Mouse (Mus musculus): ENCODE measurements around the gene Acot8. TPM values are rescaled to one million over a fixed set of nuclear protein-coding genes. Genes with fewer than 3 reads are reported as not detected.

Acot8 gene
- polyA plus RNA-seq, 1 experiment, result 15.7 TPM

GRCm38 (mm10) chr2:164769258-164770037, 35.2 kb downstream of the Acot8 start, which contains the start of gene Ube2c:
Ube2c (plus strand) TSS chr2:164769898.
- TF ChIP-seq CTCF (IDR thresholded peaks at IDR 0.05; ENCODE audit: low read depth, low read length) (peak; percentile 2), POLR2A (IDR thresholded peaks at IDR 0.05; ENCODE audit: insufficient read depth, low read length) (peak; percentile 78), EP300 (IDR thresholded peaks at IDR 0.05; ENCODE audit: insufficient read depth, low read depth, low read length) (no peak)
- H3K27me3 ChIP-seq (ENCODE audit: control insufficient read depth, insufficient read depth, low read length, poor library complexity, severe bottlenecking), result no peaks in the 10 kb centered on the region
- H3K4me1 ChIP-seq (ENCODE audit: control insufficient read depth, insufficient read depth, low read length), result peaks cover 3% of the 10 kb centered on the region
- peak within 1 kb of the TSS; percentile 92 for H3K9ac ChIP-seq (ENCODE audit: low read depth, poor library complexity, severe bottlenecking)
- peak within 1 kb of the TSS; percentile 52 for H3K27ac ChIP-seq (ENCODE audit: insufficient read depth, low read length)
- peak within 1 kb of the TSS; percentile 99 for H3K4me3 ChIP-seq (ENCODE audit: low read depth, low read length)
- H3K9me3 ChIP-seq (replicated peaks; ENCODE audit: control insufficient read depth, insufficient read depth, low read length, poor library complexity, severe bottlenecking), result no peaks in the 10 kb centered on the region
- H3K36me3 ChIP-seq (ENCODE audit: control insufficient read depth, insufficient read depth, low read length, poor library complexity, severe bottlenecking), result peaks cover 56% of the 10 kb centered on the region

GRCm38 (mm10) chr2:164767812-164768540, 36.7 kb downstream of the Acot8 start:
- Histone ChIP-seq H3K9ac (ENCODE audit: low read depth, poor library complexity, severe bottlenecking) (peak overlapping the region; percentile 81), H3K4me3 (ENCODE audit: low read depth, low read length) (peak overlapping the region; percentile 69), H3K9me3 (replicated peaks; ENCODE audit: control insufficient read depth, insufficient read depth, low read length, poor library complexity, severe bottlenecking) (no peaks in the 10 kb centered on the region), H3K27me3 (ENCODE audit: control insufficient read depth, insufficient read depth, low read length, poor library complexity, severe bottlenecking) (no peaks in the 10 kb centered on the region), H3K4me1 (ENCODE audit: control insufficient read depth, insufficient read depth, low read length) (peaks cover 3% of the 10 kb centered on the region), H3K27ac (ENCODE audit: insufficient read depth, low read length) (0 out of 2 replicates have a peak overlapping the region, but pooled peaks have one; percentile 17), H3K36me3 (ENCODE audit: control insufficient read depth, insufficient read depth, low read length, poor library complexity, severe bottlenecking) (peaks cover 61% of the 10 kb centered on the region)
- TF ChIP-seq EP300 (IDR thresholded peaks at IDR 0.05; ENCODE audit: insufficient read depth, low read depth, low read length), result no peak
- TF ChIP-seq CTCF (IDR thresholded peaks at IDR 0.05; ENCODE audit: low read depth, low read length), result no peak
- no peak for TF ChIP-seq POLR2A (IDR thresholded peaks at IDR 0.05; ENCODE audit: insufficient read depth, low read length)

GRCm38 (mm10) chr2:164765841-164766240, 38.8 kb downstream of the Acot8 start:
- Histone ChIP-seq H3K4me3 (ENCODE audit: low read depth, low read length) (no peak overlapping the region), H3K36me3 (ENCODE audit: control insufficient read depth, insufficient read depth, low read length, poor library complexity, severe bottlenecking) (peaks cover 62% of the 10 kb centered on the region)

GRCm38 (mm10) chr2:164762593-164762992, 42.1 kb downstream of the Acot8 start:
- Histone ChIP-seq H3K27me3 (ENCODE audit: control insufficient read depth, insufficient read depth, low read length, poor library complexity, severe bottlenecking) (no peaks in the 10 kb centered on the region), H3K4me1 (ENCODE audit: control insufficient read depth, insufficient read depth, low read length) (no peaks in the 10 kb centered on the region), H3K27ac (ENCODE audit: insufficient read depth, low read length) (peak overlapping the region; percentile 60; the same call in 1 of the 2 replicates), H3K9ac (ENCODE audit: low read depth, poor library complexity, severe bottlenecking) (no peak overlapping the region), H3K4me3 (ENCODE audit: low read depth, low read length) (no peak overlapping the region), H3K36me3 (ENCODE audit: control insufficient read depth, insufficient read depth, low read length, poor library complexity, severe bottlenecking) (peaks cover 92% of the 10 kb centered on the region), H3K9me3 (replicated peaks; ENCODE audit: control insufficient read depth, insufficient read depth, low read length, poor library complexity, severe bottlenecking) (peaks cover 11% of the 10 kb centered on the region)
- TF ChIP-seq POLR2A (IDR thresholded peaks at IDR 0.05; ENCODE audit: insufficient read depth, low read length) (no peak), EP300 (IDR thresholded peaks at IDR 0.05; ENCODE audit: insufficient read depth, low read depth, low read length) (no peak), CTCF (IDR thresholded peaks at IDR 0.05; ENCODE audit: low read depth, low read length) (no peak)

More at GRCm38 (mm10) chr2:164765841-164766240, 38.8 kb downstream of the Acot8 start:
- TF ChIP-seq EP300 (IDR thresholded peaks at IDR 0.05; ENCODE audit: insufficient read depth, low read depth, low read length) (no peak), CTCF (IDR thresholded peaks at IDR 0.05; ENCODE audit: low read depth, low read length) (no peak)
- Histone ChIP-seq H3K27me3 (ENCODE audit: control insufficient read depth, insufficient read depth, low read length, poor library complexity, severe bottlenecking) (no peaks in the 10 kb centered on the region), H3K9me3 (replicated peaks; ENCODE audit: control insufficient read depth, insufficient read depth, low read length, poor library complexity, severe bottlenecking) (peaks cover 11% of the 10 kb centered on the region), H3K4me1 (ENCODE audit: control insufficient read depth, insufficient read depth, low read length) (no peaks in the 10 kb centered on the region), H3K9ac (ENCODE audit: low read depth, poor library complexity, severe bottlenecking) (no peak overlapping the region), H3K27ac (ENCODE audit: insufficient read depth, low read length) (no peak overlapping the region)

GRCm38 (mm10) chr2:164761971-164762370, 42.7 kb downstream of the Acot8 start:
- Histone ChIP-seq H3K36me3 (ENCODE audit: control insufficient read depth, insufficient read depth, low read length, poor library complexity, severe bottlenecking) (peaks cover 90% of the 10 kb centered on the region), H3K27me3 (ENCODE audit: control insufficient read depth, insufficient read depth, low read length, poor library complexity, severe bottlenecking) (no peaks in the 10 kb centered on the region), H3K4me3 (ENCODE audit: low read depth, low read length) (no peak overlapping the region)

More at GRCm38 (mm10) chr2:164761971-164762370, 42.7 kb downstream of the Acot8 start:
- Histone ChIP-seq H3K9me3 (replicated peaks; ENCODE audit: control insufficient read depth, insufficient read depth, low read length, poor library complexity, severe bottlenecking) (peaks cover 11% of the 10 kb centered on the region), H3K27ac (ENCODE audit: insufficient read depth, low read length) (peak overlapping the region; percentile 60), H3K4me1 (ENCODE audit: control insufficient read depth, insufficient read depth, low read length) (no peaks in the 10 kb centered on the region), H3K9ac (ENCODE audit: low read depth, poor library complexity, severe bottlenecking) (no peak overlapping the region)
- TF ChIP-seq EP300 (IDR thresholded peaks at IDR 0.05; ENCODE audit: insufficient read depth, low read depth, low read length) (no peak), CTCF (IDR thresholded peaks at IDR 0.05; ENCODE audit: low read depth, low read length) (no peak), POLR2A (IDR thresholded peaks at IDR 0.05; ENCODE audit: insufficient read depth, low read length) (no peak)
